Mouse (Mus musculus): ENCODE measurements around the gene Heg1.

The Heg1 gene

DNA sequence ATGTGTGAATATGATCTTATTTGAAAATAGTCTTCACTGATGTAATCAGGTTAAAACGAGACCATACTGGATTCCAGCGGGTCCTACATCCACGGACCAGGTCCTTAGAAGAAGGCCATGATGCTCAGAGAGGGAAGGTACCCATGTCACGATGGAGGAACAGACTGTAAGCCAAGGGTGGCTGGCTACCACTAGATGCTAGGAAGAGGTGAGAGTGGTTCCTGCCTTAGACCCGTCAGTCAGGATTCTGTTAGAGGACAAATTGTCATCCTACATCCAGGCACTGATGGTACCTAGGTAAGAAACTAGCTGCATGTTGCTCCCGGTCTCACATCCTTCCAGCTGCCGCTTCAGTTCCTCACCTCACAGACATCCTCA is 6.9 kb upstream of the Heg1 start:
- DNase-seq (ENCODE audit: low spot score): no peak

DNA sequence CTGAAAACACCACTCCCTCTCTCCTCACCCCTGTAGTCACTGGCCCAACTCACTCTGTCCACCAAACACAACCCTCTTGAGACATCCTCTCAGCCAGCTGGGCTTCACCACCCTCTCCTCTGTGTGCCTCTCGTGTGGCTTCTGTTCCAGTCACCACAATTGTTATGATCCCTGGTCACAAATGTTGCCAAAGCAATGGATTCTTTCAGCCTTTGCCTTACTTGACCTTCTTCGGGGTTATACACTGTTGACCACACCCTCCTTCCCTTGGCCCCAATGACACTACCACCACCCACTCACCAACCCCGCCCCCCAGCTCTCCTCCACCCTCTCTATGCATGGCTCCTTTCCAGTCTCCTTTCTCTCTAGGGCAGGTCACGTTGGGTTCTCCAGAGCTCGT is 6.3 kb upstream of the Heg1 start:
- DNase-seq (ENCODE audit: low spot score): peak; percentile 6

DNA sequence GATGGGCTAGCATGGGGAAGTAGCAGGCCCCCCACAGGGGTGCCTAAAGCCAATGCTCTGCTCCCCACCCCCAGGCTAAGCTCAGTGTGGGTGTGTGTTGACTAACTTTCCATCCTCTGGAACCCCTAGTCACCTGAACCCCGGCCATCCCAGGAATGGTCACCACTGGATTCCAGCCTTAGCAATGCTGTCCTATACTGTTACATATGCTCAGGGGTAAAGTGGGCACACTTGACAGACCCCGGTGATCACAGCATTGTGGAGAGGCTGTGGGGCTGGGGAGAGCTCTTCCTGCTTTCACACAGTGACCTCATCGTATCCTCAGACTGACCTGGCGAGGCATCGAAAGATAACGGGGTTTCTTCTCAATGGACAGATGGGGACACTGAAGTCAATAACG is 3.9 kb upstream of the Heg1 start:
- no peak for DNase-seq (ENCODE audit: low spot score)

DNA sequence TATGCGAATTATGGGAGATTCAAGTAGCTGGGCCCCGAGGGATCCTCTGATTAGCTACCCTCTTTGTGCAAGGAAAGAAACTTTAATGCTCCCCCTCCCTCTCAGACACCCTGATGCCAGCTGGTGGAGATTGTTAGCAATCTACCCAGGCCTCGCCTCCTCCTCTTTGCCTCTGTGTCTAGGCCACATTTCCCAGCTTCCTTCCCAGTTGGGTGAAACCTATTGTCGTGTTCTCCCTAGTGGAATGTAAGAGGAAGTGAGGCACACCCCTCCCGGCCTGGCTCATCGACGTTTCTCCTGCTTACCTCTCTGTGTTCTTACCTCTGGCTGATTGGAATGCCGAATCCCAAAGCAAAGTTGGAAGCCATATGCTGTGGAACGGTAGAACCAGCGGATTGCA is 3.4 kb upstream of the Heg1 start:
- no peak for DNase-seq (ENCODE audit: low spot score)

DNA sequence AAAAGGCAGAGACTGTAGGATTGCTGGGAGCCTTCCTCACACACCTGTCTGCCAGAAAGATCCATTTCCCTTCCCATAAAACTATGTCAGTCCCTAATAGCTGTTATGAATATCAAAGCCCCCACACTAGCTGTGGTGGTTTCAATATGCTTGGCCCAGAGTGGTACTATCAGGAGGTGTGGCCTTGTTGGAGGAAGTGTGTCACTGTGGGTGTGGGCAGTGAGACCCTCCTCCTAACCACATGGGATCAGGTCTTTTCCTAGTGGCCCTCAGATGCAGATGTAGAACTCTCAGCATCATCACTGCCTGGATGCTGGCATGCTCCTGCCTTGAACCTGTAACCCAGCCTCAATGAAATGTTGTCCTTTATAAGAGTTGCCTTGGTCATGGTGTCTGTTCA is 2.5 kb upstream of the Heg1 start:
- no peak for DNase-seq (ENCODE audit: low spot score)

DNA sequence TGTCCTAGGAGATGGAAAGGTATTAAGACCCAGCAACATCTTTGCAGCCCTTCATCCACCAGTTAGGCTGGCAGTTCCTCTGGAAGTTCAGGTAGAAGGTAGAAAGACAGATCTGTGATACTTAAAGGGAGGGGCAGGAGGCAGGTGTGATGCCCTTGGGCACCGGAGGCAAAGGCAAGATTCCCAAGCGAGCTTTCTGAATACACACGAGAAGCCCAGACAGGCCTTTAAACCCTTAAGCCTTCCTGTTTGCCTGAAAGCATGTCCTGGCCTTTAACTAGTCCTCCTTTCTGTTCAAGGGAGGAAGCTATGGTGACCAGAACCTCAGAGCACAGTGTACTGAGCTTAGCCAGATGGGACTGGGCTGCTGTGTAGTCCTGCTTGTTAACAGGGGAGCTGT is 1.5 kb upstream of the Heg1 start:
- no peak for DNase-seq (ENCODE audit: low spot score)

DNA sequence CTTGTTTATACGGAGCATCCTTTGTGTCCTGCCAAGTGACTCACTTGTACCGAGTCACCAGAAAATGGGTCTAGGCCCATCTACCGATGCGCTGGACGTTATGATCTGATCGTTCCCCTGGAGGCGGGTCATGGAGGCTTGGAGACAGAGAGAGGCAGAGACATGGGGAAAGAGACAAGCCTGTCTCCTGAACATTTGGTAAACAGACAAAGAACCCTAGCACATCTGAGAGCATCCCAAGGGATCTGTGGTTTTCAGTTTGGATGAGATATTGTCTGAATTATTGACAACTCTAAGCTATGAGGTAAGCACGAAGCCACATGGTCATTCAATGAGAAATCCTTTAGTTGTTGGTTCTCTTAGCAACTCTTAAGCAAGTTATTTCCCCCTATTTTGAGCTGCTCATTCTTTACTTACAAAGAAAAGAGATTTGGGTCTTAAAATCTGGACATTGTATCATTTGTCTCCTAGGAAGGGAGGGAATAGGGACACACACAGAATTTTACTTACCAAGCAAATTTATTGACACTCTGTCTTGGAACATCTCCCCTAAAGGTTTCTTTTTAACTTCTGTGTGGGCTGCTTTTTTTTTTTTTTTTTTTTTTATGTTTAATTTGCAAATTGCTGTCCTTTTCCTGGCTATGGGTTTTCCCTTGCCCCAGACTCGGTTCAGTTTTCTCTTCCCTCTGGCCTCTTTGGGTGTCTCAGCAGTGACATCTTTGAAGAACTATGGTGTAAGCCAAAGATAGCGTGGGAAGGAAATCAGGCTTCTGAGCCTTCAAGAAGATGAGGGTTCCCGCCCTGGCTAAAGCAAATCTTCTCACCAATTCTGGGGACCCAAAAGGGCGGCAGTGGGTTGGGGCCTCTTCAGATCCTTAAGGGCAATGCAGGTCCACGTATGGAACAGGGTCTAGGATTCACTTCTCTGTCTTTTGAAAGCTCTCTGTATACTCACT is 686 bp upstream of the Heg1 start:
- peak; percentile 34 for DNase-seq (ENCODE audit: low spot score)

DNA sequence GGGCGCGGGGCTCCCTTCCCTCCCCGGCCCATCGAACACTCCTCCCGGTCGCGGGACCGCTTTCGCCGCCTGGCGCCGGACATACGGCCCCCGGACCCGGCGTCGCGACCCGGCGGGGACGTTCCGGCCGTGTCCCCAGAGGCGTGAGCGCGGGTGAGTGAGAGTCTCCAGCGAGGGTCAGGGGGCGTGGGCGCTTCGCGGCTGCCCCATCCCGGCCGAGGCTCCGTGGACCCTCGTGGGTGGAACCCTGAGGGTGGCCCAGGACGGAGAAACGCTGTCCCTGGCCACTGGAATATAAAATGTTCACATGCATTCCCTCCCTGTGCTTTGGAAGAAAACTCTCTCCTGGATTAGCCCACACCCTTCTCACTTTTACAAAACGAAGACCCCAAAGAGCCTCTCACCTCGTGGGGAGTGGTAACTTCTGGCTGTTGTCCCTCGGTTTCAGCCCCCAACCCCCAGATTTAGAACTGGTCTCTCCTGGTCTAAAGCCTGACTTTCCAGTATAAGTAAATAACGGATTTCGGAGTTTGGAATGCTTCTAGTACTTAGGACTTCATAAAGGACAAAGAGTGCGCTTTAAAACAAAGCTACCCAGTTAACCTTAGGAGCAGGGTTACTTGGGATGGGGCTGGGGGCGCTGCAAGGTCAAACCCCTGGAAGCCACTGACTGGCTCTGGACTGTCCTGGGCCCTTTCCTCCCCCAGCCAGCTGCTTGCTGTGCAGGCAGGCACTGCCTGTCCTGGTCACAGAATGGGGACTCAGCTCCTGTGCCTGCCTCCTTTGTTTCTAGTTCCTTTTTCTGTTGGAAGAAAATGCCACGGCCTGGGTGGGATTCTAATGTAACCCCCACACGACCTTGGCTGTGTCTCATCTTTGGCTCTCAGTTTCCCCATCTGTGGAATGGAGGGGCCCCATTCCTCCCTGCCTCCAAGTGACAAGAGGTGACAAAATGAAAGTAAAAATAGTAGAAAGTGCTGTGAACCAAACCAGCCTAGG is 832 bp downstream of the Heg1 start:
- DNase-seq (ENCODE audit: low spot score): peak; percentile 28

DNA sequence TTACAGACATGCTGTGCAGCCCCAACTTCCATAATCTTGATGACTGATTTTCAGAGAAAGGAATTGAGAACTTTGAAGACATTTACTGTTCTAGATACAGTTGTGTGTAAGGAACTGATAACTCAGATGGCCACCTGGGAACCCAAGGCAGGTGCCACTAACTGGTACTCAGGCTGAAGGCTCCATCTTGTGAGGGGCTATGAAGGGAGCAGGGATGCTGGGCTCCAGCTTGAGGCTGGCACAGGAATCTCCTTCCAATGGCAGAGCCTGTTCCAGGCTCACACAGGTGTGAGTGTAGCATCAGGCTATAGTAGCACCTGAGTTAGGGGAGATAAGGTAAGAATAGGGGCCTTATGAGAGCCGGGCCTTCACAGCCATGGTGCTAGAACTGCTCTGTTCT is 1.9 kb downstream of the Heg1 start:
- DNase-seq (ENCODE audit: low spot score): peak; percentile 10

DNA sequence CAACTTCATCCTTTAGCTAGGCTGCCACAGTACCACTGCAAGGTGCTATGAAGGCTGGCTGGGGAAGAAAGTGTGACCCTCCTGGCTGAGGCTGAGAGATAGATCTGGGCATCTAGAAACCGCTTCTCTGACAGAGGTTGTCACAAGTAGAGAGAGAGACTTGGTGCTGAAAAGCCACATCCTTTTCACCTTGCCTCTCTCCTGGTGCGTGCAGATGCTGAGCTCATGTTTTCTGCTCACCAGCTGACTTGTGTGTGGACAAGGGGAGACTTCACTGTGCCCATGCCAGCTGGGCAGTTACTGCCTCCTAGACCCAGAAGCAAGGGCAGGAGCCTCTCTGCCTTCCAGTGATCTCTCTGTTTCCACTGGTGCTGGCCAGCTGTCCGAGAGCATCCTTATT is 3.6 kb downstream of the Heg1 start:
- DNase-seq (ENCODE audit: low spot score): no peak

DNA sequence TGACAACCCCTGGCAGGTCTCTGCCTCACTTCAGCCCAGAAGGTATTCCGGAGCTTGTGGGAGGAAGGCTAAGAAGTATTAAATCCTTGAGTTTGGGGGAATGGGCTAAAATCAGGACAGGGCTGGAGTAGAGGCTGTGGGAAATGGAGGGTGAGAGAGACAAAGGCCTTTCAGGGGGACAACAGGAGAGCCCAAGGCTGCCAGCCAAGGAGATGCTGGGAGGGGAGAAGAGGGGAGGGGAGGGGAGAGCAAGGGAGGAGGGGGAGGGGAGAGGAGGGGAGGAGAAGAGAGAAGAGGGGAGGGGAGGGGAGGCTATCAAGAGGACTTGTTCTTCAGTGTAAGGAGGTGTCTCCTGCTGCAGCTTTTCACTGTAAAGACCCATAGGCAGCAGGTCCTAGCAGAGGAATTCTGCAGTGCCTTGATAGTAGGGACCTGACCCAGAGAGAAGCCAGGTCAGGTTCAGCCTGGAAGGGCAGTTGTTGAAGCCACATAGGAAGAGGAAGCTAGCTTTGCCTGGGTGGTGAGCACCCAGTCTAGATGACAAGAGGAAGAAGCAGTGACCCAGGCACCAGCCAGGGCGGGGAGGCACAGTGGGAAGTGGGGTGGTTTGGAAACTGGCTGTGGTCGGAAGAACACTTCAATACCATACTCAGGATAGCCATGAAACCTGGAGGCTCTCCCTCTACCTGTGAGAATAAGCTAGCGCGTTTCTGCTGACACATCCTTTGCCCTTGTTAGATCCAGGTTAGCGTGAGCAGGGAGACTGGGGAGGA is 7.0 kb downstream of the Heg1 start:
- no peak for DNase-seq (ENCODE audit: low spot score)

DNA sequence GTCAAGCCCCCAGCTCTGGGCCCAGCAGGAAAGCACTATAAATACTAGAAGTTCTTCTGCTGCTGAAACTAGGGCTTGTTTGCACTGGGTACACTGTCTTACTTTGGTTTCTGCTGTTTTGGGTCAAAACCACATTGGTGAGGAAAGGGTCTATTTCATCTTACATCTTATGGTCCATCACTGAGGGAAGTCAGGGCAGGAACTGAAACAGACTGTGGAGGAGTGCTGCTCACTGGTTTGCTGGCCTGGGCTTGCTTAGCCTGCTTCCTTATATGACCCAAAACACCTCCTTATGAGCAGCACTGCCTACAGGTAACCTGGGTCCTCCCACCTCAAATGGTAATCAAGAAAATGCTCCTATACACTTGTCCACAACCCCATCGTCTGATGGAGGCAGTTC is 9.4 kb downstream of the Heg1 start:
- no peak for DNase-seq (ENCODE audit: low spot score)

DNA sequence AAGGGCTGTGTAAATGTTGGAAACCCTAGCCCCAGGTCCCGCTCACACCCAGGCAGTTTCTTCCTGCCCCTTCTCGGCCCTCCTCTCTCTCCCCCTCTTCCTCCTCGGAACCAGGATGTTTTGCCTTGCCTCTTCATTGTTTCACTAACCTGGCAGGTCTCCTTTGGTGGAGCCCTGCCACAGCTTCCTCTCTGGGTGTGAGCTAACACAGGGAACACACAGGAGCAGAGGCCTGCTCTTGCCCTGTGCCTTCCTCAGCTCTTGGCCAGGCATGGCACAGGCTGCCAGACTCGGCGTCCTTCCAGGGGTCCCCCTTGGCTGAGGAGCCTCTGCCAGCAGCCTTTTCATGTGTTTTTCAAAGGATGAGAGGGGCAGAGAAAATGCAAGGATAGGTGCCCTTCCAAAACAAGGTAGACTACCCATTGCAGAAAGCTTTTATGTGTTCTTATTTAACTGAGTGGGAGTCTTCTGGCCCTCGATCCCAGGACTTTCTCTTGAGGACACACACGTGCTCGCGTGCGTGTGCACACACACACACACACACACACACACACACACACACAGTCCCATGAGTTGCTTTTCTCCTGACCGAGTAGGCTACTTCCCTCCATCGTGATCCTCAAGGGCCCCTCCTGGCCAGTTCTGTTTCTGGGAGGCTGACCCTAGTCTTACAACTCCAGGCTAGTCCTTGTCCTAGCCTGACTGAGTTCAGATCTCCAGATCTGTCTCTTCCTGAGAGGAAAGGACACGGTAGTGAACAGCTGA is 12.8 kb downstream of the Heg1 start:
- no peak for DNase-seq (ENCODE audit: low spot score)

DNA sequence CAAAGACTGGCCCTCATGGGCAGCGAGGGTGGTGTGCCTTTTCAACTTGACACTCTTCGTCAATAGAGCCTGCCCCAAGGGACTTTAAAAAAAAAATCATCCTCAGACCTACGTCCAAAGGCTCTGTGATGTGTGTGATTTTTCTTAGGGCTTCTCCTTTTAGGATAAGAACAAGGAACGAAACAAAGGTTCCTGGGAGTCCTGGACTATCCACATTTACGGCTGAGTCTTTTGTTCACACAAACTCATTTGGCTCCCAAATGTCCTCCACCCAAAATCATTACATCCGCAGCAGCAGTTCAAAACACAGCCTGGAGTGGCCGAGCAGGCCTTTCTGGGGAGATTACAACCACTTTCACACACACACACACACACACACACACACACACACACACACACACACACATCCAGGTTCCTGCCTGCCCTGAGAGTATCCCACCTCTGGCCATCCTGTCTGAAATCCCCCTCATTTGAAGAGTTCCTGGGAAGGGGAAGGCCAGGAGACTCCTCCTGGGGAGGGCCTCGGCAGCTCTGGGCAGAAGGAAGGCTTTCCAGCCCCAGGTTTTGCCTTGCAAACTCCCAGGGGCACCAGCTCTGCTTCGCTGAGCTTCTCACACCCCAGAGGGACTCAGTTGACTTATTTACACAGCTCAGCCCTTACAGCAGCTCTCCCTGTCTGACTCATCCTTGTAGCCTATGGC is 13.6 kb downstream of the Heg1 start:
- no peak for DNase-seq (ENCODE audit: low spot score)

DNA sequence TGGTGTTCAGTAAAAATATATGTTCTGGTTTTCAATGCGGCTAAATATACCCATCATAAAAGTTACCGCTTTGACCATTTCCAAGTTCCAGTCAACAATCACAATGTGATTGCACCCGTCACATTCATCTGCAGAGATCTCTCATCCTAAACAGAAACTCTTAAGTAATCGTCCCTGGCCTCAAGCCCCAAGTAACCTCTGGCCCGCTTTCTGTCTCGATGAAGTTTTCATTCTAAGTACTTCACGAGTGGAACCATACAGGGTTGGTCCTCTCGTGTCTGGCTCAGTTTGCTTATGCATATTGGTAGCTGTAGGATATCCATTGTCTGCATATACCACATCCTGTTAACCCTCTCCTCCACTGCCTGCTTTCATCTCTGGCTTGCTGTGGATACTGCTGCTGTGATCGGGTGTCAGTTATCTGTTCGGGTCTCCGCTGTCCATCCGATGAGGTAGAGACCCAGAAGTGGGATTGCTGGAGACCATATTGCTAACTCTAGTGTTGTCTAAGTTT is 14.2 kb downstream of the Heg1 start:
- no peak for DNase-seq (ENCODE audit: low spot score)

DNA sequence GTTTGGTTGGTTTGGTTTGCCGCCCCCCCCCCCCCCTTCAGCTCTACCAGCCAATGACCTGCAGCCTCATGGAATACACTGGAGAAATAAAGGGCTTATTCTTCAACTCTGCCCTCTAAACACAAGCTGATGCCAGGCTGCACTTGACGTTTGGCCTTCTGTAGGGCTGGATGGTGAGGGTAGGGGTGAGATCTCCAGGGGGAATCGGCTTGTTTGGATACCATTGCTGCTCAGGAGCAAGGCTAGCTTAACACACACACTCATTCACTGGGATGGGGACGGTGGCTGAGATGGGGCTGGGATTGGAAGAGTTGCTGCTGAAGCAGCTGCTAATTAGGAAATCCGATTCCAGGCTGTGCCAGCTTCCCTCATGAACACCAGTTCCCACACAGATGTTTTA is 16.4 kb downstream of the Heg1 start:
- DNase-seq (ENCODE audit: low spot score): no peak

DNA sequence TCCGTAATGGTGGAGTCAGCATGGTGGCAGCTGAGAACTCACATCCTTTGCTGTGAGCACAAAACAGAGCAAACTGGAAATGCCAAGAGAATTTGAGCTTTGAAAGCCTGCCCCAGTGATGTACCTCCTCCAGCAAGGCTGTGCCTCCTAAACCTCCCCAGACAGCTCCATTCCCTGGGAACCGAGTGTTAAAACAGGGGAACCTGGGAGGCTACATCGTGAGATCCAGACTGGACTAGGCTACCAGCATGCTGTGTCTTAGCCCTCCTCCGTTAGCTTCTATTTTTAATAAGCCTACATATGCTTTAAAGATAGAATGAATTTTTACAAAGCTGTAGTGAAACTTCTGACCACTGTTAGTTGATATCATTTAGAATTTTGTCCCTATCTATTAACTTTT is 17.7 kb downstream of the Heg1 start:
- DNase-seq (ENCODE audit: low spot score): no peak

DNA sequence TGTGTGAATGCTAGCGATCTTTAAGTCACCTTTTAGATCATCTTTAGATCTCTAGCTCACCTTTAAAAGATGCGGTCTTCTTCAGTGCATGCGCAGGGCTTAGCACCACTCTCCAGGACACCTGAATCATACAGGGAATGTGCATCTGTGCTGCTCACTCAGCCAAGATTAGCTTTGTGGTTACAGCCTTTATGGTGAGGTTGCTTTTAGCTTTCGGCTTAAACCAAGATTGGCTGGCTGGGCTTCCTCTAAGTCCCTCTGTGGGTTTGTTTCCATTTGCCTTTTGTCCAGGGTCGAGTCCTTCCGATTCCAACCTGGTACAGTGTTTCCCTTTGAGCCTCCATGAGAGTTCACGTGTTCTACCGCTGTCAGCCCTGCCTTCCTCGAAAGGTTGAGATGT is 20.1 kb downstream of the Heg1 start:
- DNase-seq (ENCODE audit: low spot score): no peak

DNA sequence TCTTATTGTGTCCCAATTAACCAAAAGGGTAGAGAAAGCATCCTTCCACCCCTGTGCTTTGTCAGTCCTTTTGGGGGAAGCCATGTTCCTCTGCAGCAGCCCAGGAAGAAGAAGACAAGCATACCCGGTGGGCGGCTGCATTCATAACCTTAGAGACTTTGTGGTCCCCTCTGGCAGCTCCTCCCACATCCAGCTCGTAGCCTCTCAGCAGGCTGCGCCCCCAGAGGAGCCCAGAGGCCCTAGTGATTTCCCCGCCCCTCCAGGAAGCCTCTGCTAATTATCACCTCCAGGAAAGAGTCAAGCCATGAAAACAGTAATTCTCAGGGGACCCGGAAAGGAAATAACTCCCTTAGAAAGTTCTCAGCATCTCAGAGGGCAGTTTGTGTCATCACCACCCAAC is 21.1 kb downstream of the Heg1 start:
- DNase-seq (ENCODE audit: low spot score): no peak

DNA sequence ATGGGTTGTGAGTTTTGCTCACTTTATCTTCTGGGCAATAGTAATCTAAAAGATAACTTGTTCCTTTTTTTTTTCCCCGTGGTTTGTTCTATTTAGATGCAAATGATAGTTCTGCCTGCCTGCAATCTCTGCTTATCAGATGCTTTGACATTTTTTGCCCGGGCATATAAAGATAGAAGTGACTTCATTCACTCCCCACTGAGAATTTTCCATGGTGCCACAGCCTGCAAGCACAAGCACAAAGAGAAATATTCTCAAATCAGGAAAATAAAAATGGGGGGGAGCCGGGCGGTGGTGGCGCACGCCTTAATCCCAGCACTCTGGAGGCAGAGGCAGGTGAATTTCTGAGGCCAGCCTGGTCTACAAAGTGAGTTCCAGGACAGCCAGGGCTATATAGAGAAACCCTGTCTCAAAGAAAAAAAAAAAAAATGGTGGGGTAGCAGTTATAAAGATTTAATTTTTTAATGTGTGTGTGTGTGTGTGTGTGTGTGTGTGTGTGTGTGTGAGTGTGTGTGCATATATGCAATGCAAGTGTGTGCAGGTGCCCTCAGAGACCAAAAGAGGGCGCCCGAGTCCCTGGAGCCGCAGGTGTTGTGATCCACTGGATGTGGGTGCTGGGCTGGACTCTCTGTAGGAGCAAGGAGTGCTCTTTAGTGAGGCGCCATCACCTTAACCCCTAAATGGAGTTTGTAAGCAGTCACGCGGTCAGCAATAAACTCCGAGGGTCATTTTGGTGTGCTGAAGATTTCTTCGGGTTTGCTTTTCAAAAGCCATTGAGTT is 22.1 kb downstream of the Heg1 start:
- no peak for DNase-seq (ENCODE audit: low spot score)
